Mouse (Mus musculus): ENCODE data around the gene Neu1. TPM values are rescaled to one million over a fixed set of nuclear protein-coding genes. Genes with fewer than 3 reads are reported as not detected.
A peak's percentile ranks its signal among the peaks of the same experiment; 100 is the strongest.
"Not testable (repeated sequence)": the region's sequence is repeated elsewhere in the genome, so short reads cannot be mapped to it uniquely, and the experiment has no call there.

The Neu1 gene
- polyA plus RNA-seq, 1 experiment = not detected

GRCm38 (mm10) chr17:34934830-34935229 lies 3.8 kb downstream of the Neu1 start:
- no peak for TF ChIP-seq POLR2A (IDR thresholded peaks at IDR 0.05; ENCODE audit: insufficient read depth, low read depth, low read length)
- no peak for TF ChIP-seq CTCF (IDR thresholded peaks at IDR 0.05; ENCODE audit: insufficient read depth, low read depth, low read length)
- WGBS = 57% methylated on average over 8 of the region's 8 CpGs
- Histone ChIP-seq H3K4me1 (ENCODE audit: control insufficient read depth, insufficient read depth, low read length) (peaks cover 10% of the 10 kb centered on the region), H3K4me3 (ENCODE audit: insufficient read depth, low read depth, low read length) (no peak overlapping the region), H3K27ac (ENCODE audit: insufficient read depth, low read depth, low read length) (no peak overlapping the region)

GRCm38 (mm10) chr17:34937960-34938505 lies 7.0 kb downstream of the Neu1 start:
- H3K27ac ChIP-seq (ENCODE audit: insufficient read depth, low read depth, low read length) = no peak overlapping the region
- WGBS = 88% methylated on average over 6 of the region's 6 CpGs
- TF ChIP-seq CTCF (IDR thresholded peaks at IDR 0.05; ENCODE audit: insufficient read depth, low read depth, low read length) (no peak), POLR2A (IDR thresholded peaks at IDR 0.05; ENCODE audit: insufficient read depth, low read depth, low read length) (no peak)
- peaks cover 8% of the 10 kb centered on the region for H3K4me1 ChIP-seq (ENCODE audit: control insufficient read depth, insufficient read depth, low read length)
- H3K4me3 ChIP-seq (ENCODE audit: insufficient read depth, low read depth, low read length) = no peak overlapping the region

- Histone ChIP-seq H3K27ac (ENCODE audit: insufficient read depth, low read depth, low read length) (no peak overlapping the region), H3K4me3 (ENCODE audit: insufficient read depth, low read depth, low read length) (peak overlapping the region; percentile 33; the same call in 1 of the 2 replicates), H3K4me1 (ENCODE audit: control insufficient read depth, insufficient read depth, low read length) (peaks cover 3% of the 10 kb centered on the region)
- WGBS = 12% methylated on average over 15 of the region's 15 CpGs
- TF ChIP-seq POLR2A (IDR thresholded peaks at IDR 0.05; ENCODE audit: insufficient read depth, low read depth, low read length) = no peak
- TF ChIP-seq CTCF (IDR thresholded peaks at IDR 0.05; ENCODE audit: insufficient read depth, low read depth, low read length) = no peak
These were observed 10.4 kb downstream of the Neu1 start for GRCm38 (mm10) chr17:34941344-34942041.

- H3K27ac ChIP-seq (ENCODE audit: insufficient read depth, low read depth, low read length) = no peak overlapping the region
- H3K4me1 ChIP-seq (ENCODE audit: control insufficient read depth, insufficient read depth, low read length) = peaks cover 3% of the 10 kb centered on the region
- 82% methylated on average over 4 of the region's 4 CpGs for WGBS
- no peak overlapping the region for H3K4me3 ChIP-seq (ENCODE audit: insufficient read depth, low read depth, low read length)
- TF ChIP-seq POLR2A (IDR thresholded peaks at IDR 0.05; ENCODE audit: insufficient read depth, low read depth, low read length) = no peak
- no peak for TF ChIP-seq CTCF (IDR thresholded peaks at IDR 0.05; ENCODE audit: insufficient read depth, low read depth, low read length)
These were observed 12.2 kb downstream of the Neu1 start for GRCm38 (mm10) chr17:34943128-34943815.

GRCm38 (mm10) chr17:34944362-34944761 lies 13.3 kb downstream of the Neu1 start:
- Histone ChIP-seq H3K4me1 (ENCODE audit: control insufficient read depth, insufficient read depth, low read length) (peaks cover 3% of the 10 kb centered on the region), H3K27ac (ENCODE audit: insufficient read depth, low read depth, low read length) (no peak overlapping the region), H3K4me3 (ENCODE audit: insufficient read depth, low read depth, low read length) (no peak overlapping the region)
- no peak for TF ChIP-seq POLR2A (IDR thresholded peaks at IDR 0.05; ENCODE audit: insufficient read depth, low read depth, low read length)
- no peak for TF ChIP-seq CTCF (IDR thresholded peaks at IDR 0.05; ENCODE audit: insufficient read depth, low read depth, low read length)

GRCm38 (mm10) chr17:34946486-34947140 lies 15.6 kb downstream of the Neu1 start:
- no peak overlapping the region for H3K4me3 ChIP-seq (ENCODE audit: insufficient read depth, low read depth, low read length)
- no peak overlapping the region for H3K27ac ChIP-seq (ENCODE audit: insufficient read depth, low read depth, low read length)
- H3K4me1 ChIP-seq (ENCODE audit: control insufficient read depth, insufficient read depth, low read length) = peaks cover 2% of the 10 kb centered on the region
- TF ChIP-seq POLR2A (IDR thresholded peaks at IDR 0.05; ENCODE audit: insufficient read depth, low read depth, low read length) (no peak), CTCF (IDR thresholded peaks at IDR 0.05; ENCODE audit: insufficient read depth, low read depth, low read length) (no peak)
- 87% methylated on average over 5 of the region's 5 CpGs for WGBS

GRCm38 (mm10) chr17:34947606-34948005 lies 16.6 kb downstream of the Neu1 start:
- Histone ChIP-seq H3K4me3 (ENCODE audit: insufficient read depth, low read depth, low read length) (no peak overlapping the region), H3K4me1 (ENCODE audit: control insufficient read depth, insufficient read depth, low read length) (no peaks in the 10 kb centered on the region), H3K27ac (ENCODE audit: insufficient read depth, low read depth, low read length) (no peak overlapping the region)
- TF ChIP-seq CTCF (IDR thresholded peaks at IDR 0.05; ENCODE audit: insufficient read depth, low read depth, low read length) (no peak), POLR2A (IDR thresholded peaks at IDR 0.05; ENCODE audit: insufficient read depth, low read depth, low read length) (no peak)
- WGBS = 25% methylated on average over 8 of the region's 8 CpGs

- H3K4me1 ChIP-seq (ENCODE audit: control insufficient read depth, insufficient read depth, low read length); H3K4me3 ChIP-seq (ENCODE audit: insufficient read depth, low read depth, low read length); H3K27ac ChIP-seq (ENCODE audit: insufficient read depth, low read depth, low read length): not testable (repeated sequence)
- WGBS = 66% methylated on average over 9 of the region's 9 CpGs
These were observed 17.9 kb downstream of the Neu1 start for GRCm38 (mm10) chr17:34948721-34949552.
